12 mouse cellular contexts compared by ENCODE assay signal in the genomic region with DNA sequence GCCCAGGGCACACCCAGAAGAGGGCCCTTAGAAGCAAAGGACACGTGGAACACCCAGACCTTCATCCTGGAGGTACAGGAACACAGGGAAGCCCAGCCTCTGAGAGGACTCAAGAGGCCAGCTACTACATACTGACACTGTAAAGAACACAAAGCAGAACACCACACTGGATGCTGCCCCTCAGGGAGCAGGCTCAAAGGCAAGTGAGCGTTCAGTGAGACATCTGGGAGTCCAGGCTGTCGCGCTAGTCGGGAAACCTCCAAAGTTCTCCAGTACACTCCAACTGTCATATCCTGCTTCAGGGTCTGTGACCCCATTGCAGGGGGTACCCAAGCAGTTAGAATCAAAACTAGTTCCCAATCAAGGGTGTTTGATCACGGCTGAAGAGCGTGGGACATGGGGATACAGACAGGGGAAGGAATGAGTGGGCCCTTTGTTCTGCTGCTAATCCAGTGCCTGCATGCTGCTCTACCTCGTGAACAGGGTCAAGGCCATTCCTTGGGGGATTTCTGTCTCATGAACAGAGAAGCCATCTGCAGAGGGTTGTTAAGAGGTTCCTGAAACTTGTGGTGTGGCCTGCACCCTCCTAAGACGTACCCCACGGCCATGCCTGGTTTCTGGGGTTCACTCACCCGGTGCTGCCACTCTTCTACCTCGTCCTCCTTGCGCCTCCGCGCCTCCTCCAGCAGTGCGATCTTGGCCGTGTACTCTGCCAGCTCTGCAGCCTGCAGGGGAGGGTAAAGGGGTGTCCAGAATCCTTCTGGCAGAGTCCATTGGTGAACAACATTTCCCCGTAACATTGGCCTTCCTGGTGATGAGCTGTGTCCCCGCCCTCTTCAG. TPM values are rescaled to one million over a fixed set of nuclear protein-coding genes. Genes with fewer than 3 reads are reported as not detected.
A peak's percentile ranks its signal among the peaks of the same experiment; 100 is the strongest.
DNase-seq lines count a peak whose midpoint lies in the region; ATAC-seq and TF ChIP-seq lines count a peak whose summit lies in the region.
"Had no signal": no experiment of that assay in that cellular context is flagged by ENCODE, and none has a peak within 500 bp of the region (broad histone marks: within the 10 kb centered on the region; RNA-seq: fewer than 3 reads in every experiment).

No protein-coding gene starts in this region.

- TF ChIP-seq CTCF in heart, adult 2 months (IDR thresholded peaks at IDR 0.05), result no peak
- TF ChIP-seq CTCF in E14TG2a.4 (conservative IDR thresholded peaks at IDR 0.05; ENCODE audit: low read length), result no peak

- H3K9me3 ChIP-seq in midbrain, embryonic 12.5 days, result no peaks in the 10 kb centered on the region
- no peaks in the 10 kb centered on the region for H3K9me3 ChIP-seq in midbrain, embryonic 16.5 days (replicated peaks; ENCODE audit: control insufficient read depth, low read length, poor library complexity, severe bottlenecking)
- H3K9me3 ChIP-seq in E14TG2a.4 (ENCODE audit: low read length), result peaks cover 100% of the 10 kb centered on the region
- no peaks in the 10 kb centered on the region for H3K9me3 ChIP-seq in hindbrain, embryonic 11.5 days (ENCODE audit: control insufficient read depth, low read length)
- H3K9me3 ChIP-seq: limb, embryonic 13.5 days had no signal

- TF ChIP-seq POLR2A in heart, adult 2 months (IDR thresholded peaks at IDR 0.05; ENCODE audit: insufficient read depth, low read depth, low read length), result no peak

- H3K9ac ChIP-seq in heart, adult 2 months (ENCODE audit: low read depth, low read length), result no peak overlapping the region
- no peak overlapping the region for H3K9ac ChIP-seq in midbrain, embryonic 12.5 days (replicated peaks)
- H3K9ac ChIP-seq in midbrain, embryonic 16.5 days (ENCODE audit: low read depth, low read length), result no peak overlapping the region
- H3K9ac ChIP-seq in hindbrain, embryonic 11.5 days (ENCODE audit: low read depth, low read length), result 0 out of 2 replicates have a peak overlapping the region, but pooled peaks have one; percentile 21
- H3K9ac ChIP-seq: limb, embryonic 13.5 days had no signal

- DNase-seq in heart, adult 11 months, result peak; percentile 86
- no peak for DNase-seq in heart, adult 2 months
- DNase-seq in hindbrain, embryonic 11.5 days (ENCODE audit: low spot score), result no peak
- DNase-seq in left cerebral cortex, adult 9 months (ENCODE audit: low spot score in 2 of 2), result no peak
- no peak for DNase-seq in right cerebral cortex, postnatal 36 days (ENCODE audit: low spot score in 2 of 2)
- DNase-seq: adrenal gland, adult 8-10 months; right cerebral cortex, adult 18-20 months had no signal

- no peaks in the 10 kb centered on the region for H3K36me3 ChIP-seq in heart, adult 2 months (ENCODE audit: control insufficient read depth, insufficient read depth, low read length)
- peaks cover 18% of the 10 kb centered on the region for H3K36me3 ChIP-seq in midbrain, embryonic 12.5 days
- H3K36me3 ChIP-seq in midbrain, embryonic 16.5 days (ENCODE audit: control insufficient read depth, insufficient read depth, low read length), result no peaks in the 10 kb centered on the region
- H3K36me3 ChIP-seq in E14TG2a.4 (ENCODE audit: insufficient read depth, low read length), result peaks cover 99% of the 10 kb centered on the region
- peaks cover 2% of the 10 kb centered on the region; the same call in 1 of the 2 replicates for H3K36me3 ChIP-seq in hindbrain, embryonic 11.5 days (ENCODE audit: control insufficient read depth, insufficient read depth, low read length)

- H3K27ac ChIP-seq in heart, adult 2 months, result no peak overlapping the region
- H3K27ac ChIP-seq in midbrain, embryonic 12.5 days (replicated peaks), result peak overlapping the region; percentile 49; the same call in 1 of the 2 replicates
- no peak overlapping the region for H3K27ac ChIP-seq in midbrain, embryonic 16.5 days (ENCODE audit: low read length)
- H3K27ac ChIP-seq in hindbrain, embryonic 11.5 days (ENCODE audit: low read depth, low read length), result no peak overlapping the region; the same call in 1 of the 2 replicates

- 94% methylated on average over 19 of the region's 19 CpGs for WGBS in heart, adult 2 months
- WGBS in midbrain, embryonic 12.5 days, result 68% methylated on average over 19 of the region's 19 CpGs
- 63% methylated on average over 19 of the region's 19 CpGs for WGBS in midbrain, embryonic 16.5 days
- 75% methylated on average over 19 of the region's 19 CpGs for WGBS in hindbrain, embryonic 11.5 days

- peak; percentile 44; the same call in 1 of the 2 replicates for ATAC-seq in midbrain, embryonic 12.5 days (ENCODE audit: low FRiP score, low read depth)
- no peak for ATAC-seq in midbrain, embryonic 16.5 days
- ATAC-seq in hindbrain, embryonic 11.5 days (ENCODE audit: low FRiP score), result no peak

- H3K4me2 ChIP-seq in midbrain, embryonic 12.5 days (replicated peaks), result no peak overlapping the region
- no peak overlapping the region for H3K4me2 ChIP-seq in midbrain, embryonic 16.5 days (ENCODE audit: low read length)
- no peak overlapping the region for H3K4me2 ChIP-seq in hindbrain, embryonic 11.5 days (replicated peaks; ENCODE audit: low read depth, low read length)
- H3K4me2 ChIP-seq: limb, embryonic 13.5 days had no signal

- H3K4me1 ChIP-seq in heart, adult 2 months (ENCODE audit: control insufficient read depth, insufficient read depth, low read length), result peaks cover 13% of the 10 kb centered on the region
- H3K4me1 ChIP-seq in midbrain, embryonic 12.5 days, result peaks cover 56% of the 10 kb centered on the region
- H3K4me1 ChIP-seq in midbrain, embryonic 16.5 days (ENCODE audit: control insufficient read depth, insufficient read depth, low read length), result peaks cover 20% of the 10 kb centered on the region
- H3K4me1 ChIP-seq in E14TG2a.4 (replicated peaks; ENCODE audit: low read depth, low read length), result no peaks in the 10 kb centered on the region
- H3K4me1 ChIP-seq in hindbrain, embryonic 11.5 days (replicated peaks; ENCODE audit: control insufficient read depth, insufficient read depth, low read length), result peaks cover 7% of the 10 kb centered on the region; the same call in 1 of the 2 replicates

- intact Hi-C loops in heart, adult 2 months (cut with DNase I), result loop anchor here (5.0 kb wide), 1 partner anchor 37 kb away; no protein-coding TSS in a partner anchor

- no peaks in the 10 kb centered on the region for H3K79me2 ChIP-seq in heart, adult 2 months (replicated peaks; ENCODE audit: control insufficient read depth, insufficient read depth, low read length)

- no peaks in the 10 kb centered on the region for H3K27me3 ChIP-seq in heart, adult 2 months (ENCODE audit: control insufficient read depth, insufficient read depth, low read length)
- H3K27me3 ChIP-seq in midbrain, embryonic 12.5 days, result peaks cover 32% of the 10 kb centered on the region
- H3K27me3 ChIP-seq in midbrain, embryonic 16.5 days (ENCODE audit: control insufficient read depth, insufficient read depth, low read depth, low read length), result no peaks in the 10 kb centered on the region
- no peaks in the 10 kb centered on the region for H3K27me3 ChIP-seq in E14TG2a.4 (ENCODE audit: insufficient read depth, low read length)
- no peaks in the 10 kb centered on the region for H3K27me3 ChIP-seq in hindbrain, embryonic 11.5 days (ENCODE audit: control insufficient read depth, insufficient read depth, low read length)
- H3K27me3 ChIP-seq: limb, embryonic 13.5 days had no signal

- no peak for TF ChIP-seq EP300 in heart, adult 2 months (IDR thresholded peaks at IDR 0.05; ENCODE audit: insufficient read depth, low read depth, low read length)

- no peak overlapping the region for H3K4me3 ChIP-seq in heart, adult 2 months
- H3K4me3 ChIP-seq in midbrain, embryonic 12.5 days, result no peak overlapping the region
- H3K4me3 ChIP-seq in midbrain, embryonic 16.5 days (ENCODE audit: low read depth, low read length), result no peak overlapping the region
- H3K4me3 ChIP-seq in E14TG2a.4 (replicated peaks; ENCODE audit: low read length), result peak overlapping the region; percentile 37
- H3K4me3 ChIP-seq in hindbrain, embryonic 11.5 days (ENCODE audit: low read depth, low read length), result no peak overlapping the region
- H3K4me3 ChIP-seq: layer of hippocampus, adult 2 months; limb, embryonic 13.5 days had no signal

RNA-seq across cellular contexts. Expression of gene Ezr, which starts 42.0 kb away (rescaled TPM):
- total RNA-seq in heart, adult 2 months (2021), result 10 to 100 TPM; 33.4 to 35.7 TPM
- polyA plus RNA-seq in heart, adult 2 months (2012; rRNA removed), result 24.2 TPM in 2 replicates
- 53.2 and 60.8 TPM in 2 replicates for polyA plus RNA-seq in midbrain, embryonic 12.5 days (2016; fragmentation: Nextera tagmentation; extraction: Ambion mirVana)
- 31.9 and 36.8 TPM in 2 replicates for polyA plus RNA-seq in midbrain, embryonic 16.5 days (2015; fragmentation: Nextera tagmentation; extraction: Ambion mirVana)
- 73.8 and 91.1 TPM in 2 replicates for polyA plus RNA-seq in hindbrain, embryonic 11.5 days (2014; fragmentation: Nextera tagmentation; extraction: Ambion mirVana)
